Mouse (Mus musculus) bone marrow macrophage, adult 2 months (primary cell): ENCODE results near the gene Gm43951.

Source experiments
- CTCF ChIP-seq: IDR thresholded peaks from 2 replicates; pipeline ENCODE4 v1.5.1; 2012; ENCODE audit warnings: low read depth, mild to moderate bottlenecking, low read length, moderate library complexity
- POLR2A ChIP-seq: IDR thresholded peaks from 2 replicates; pipeline ENCODE4 v1.6.1; 2012; ENCODE audit warnings: mild to moderate bottlenecking, low read depth, low read length, borderline replicate concordance

DNA sequence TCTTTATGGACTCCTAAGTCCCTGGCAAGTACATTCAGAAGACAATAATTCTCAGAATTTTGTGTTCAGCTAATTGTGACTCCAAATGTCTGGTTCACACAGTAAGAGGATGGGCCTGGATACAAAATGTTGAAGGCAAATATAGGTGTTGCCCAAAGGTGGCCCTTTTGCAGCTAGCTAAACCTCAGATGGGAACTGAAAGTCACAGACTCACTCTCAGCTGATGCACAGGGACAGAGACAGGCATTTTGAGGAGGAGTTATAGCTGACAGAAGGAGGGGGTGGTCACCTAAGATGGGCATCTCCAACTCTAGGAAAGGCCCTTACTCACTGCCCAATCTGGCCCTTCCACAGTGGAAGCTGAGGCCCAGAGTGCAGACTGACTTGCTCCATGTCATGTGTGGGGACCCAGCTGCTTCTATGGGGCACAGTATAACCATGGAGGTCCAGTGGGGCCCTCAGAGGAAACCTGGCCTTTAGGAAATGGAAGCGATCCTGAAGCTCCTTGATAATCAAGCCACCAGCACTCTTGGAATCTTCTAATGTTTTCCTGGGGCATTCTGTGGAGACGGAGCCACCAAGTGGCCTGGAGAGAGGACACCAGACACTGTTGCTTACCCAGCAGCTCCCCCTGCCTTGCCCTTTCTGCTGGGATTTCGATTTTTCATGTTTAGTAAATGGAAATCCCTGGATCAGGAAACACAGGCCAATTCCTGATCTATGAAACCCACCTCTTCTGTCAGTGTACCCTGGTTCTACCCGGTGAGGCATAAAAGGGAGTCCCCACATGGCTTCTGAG is 33.6 kb upstream of the Gm43951 start:
- no peak for TF ChIP-seq CTCF
- TF ChIP-seq POLR2A = no peak
